Mouse (Mus musculus): ENCODE measurements around the gene Esm1. TPM values are rescaled to one million over a fixed set of nuclear protein-coding genes. Genes with fewer than 3 reads are reported as not detected.
"Not testable (repeated sequence)": the region's sequence is repeated elsewhere in the genome, so short reads cannot be mapped to it uniquely, and the experiment has no call there.

Gene Esm1
- total RNA-seq, 2 experiments from 2014 or later = not detected

DNA sequence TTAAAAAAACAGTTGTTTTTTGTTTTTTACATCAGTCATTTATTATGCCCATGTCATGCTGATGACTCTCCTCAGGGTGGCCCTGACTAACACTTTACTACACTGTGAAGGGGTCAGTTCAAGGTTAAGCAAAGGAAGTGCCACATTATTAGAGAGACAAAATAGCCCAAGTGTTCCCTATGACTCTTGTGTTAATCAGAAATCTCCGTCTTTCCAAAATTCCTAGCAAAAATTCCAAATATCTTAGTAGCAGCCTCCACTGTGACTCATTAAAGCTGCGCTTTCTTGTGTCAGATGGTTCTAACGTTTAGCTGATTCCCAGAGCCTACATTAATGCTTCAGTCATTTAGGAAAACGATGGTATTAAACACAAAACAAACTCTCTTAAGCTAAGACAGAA, 7.3 kb upstream of the Esm1 start:
- no peak for TF ChIP-seq CTCF (conservative IDR thresholded peaks at IDR 0.05)
- no peak for DNase-seq (ENCODE audit: low spot score in 2 of 2)
- Histone ChIP-seq H3K4me3 (no peak overlapping the region), H3K27ac (no peak overlapping the region)

DNA sequence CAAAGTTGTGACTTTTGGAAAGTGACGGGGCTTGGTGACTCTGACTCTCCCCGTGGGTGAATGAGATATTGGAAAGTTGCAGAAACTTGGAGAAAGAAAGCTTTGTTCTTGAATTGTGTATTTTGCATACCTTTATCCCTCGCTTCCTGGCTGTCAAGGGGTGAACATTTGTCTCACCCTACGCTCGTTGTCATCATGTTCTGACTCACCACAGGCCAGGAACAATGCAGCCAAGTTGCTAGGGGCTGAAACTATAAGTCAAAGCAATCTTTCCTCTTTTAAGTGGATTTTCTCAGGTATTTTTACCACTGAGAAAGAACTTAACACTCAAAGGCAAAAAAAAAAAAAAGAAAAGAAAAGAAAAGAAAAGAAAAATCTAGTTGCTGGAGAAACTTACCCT, 6.3 kb upstream of the Esm1 start:
- H3K27ac ChIP-seq = no peak overlapping the region
- TF ChIP-seq CTCF (conservative IDR thresholded peaks at IDR 0.05) = no peak
- DNase-seq (ENCODE audit: low spot score in 2 of 2) = no peak
- no peak overlapping the region for H3K4me3 ChIP-seq

DNA sequence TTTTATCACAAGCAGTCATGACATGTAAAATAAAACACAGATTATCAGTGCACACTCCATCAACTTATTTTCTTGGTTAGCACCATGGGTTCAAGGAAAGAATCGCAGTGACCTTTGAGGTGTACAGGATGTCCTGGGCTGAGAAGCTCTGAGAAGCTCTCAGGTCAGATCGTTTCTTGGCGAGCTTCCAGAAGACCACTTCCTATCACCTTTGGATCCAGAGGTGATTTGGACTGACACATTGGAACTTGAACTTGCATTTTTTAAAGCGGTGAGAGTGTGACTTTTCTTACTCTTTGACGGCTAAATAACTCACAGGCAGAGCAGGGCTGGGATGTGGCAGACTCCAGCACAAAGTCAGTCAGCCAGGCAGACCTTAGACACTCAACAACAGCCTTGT, 4.1 kb upstream of the Esm1 start:
- Histone ChIP-seq H3K4me3 (no peak overlapping the region), H3K27ac (no peak overlapping the region)
- TF ChIP-seq CTCF (conservative IDR thresholded peaks at IDR 0.05) = no peak
- DNase-seq (ENCODE audit: low spot score in 2 of 2) = no peak

DNA sequence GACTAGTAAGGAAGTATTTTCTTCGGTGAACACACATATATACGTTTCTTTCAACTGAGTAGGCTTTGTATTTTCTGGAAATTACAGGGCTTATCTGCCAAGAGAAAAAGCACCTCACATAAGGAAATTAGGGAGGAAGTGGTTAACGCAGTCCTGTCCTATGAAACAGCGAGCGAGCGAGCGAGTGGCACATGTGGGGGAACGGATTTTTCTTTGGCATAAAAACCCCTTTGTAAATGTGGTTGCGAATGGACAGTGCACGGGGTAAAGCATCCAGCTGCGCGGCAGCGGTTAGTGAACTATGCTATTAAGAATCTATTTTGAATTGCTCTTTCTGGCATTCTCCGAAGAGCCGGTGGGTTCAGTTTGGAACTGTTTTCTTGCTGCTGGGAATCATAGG, 1.9 kb downstream of the Esm1 start:
- Histone ChIP-seq H3K27ac (no peak overlapping the region), H3K4me3 (no peak overlapping the region)
- TF ChIP-seq CTCF (conservative IDR thresholded peaks at IDR 0.05) = no peak
- DNase-seq (ENCODE audit: low spot score in 2 of 2) = no peak

DNA sequence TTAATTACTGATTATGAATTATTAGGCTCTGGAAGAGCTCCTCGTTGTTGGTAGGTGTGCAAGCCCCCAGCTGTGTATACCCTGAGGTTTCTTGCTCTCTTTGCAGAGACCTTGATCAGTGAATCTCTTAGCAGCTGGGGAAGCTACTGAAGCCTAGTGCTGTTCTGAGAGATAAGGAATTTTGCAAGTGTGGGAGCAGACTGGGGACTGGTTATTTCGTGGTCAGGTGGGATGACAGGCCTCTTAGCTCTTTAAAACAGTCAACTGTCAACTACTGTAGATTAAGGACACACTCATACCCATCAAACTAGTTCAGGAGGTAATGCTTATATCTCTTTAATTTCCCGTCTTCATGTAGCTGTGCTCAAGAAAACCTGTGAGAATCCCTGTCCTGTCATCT, 2.9 kb downstream of the Esm1 start:
- no peak for DNase-seq (ENCODE audit: low spot score in 2 of 2)
- Histone ChIP-seq H3K4me3 (no peak overlapping the region), H3K27ac (no peak overlapping the region)
- no peak for TF ChIP-seq CTCF (conservative IDR thresholded peaks at IDR 0.05)

DNA sequence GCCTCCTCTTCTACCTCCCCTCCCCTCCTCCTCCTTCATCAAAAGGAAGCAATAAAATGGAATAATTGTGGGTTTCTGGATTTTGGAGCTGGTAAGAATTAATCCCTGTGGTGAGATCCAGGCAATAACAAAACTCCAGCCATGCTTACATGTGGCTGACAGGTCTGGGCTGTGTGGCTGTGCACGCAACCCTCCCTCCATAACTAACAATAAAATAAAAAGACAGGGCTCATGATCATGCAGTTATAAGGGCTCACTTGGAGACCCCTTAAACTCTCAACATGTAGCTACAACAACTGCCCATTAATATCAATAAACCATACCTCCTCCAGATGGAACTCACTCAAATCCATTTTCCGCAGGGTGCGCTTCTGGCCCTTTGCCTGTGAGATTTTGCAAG, 4.4 kb downstream of the Esm1 start:
- no peak overlapping the region for H3K27ac ChIP-seq
- TF ChIP-seq CTCF (conservative IDR thresholded peaks at IDR 0.05) = no peak
- no peak for DNase-seq (ENCODE audit: low spot score in 2 of 2)
- H3K4me3 ChIP-seq = no peak overlapping the region

DNA sequence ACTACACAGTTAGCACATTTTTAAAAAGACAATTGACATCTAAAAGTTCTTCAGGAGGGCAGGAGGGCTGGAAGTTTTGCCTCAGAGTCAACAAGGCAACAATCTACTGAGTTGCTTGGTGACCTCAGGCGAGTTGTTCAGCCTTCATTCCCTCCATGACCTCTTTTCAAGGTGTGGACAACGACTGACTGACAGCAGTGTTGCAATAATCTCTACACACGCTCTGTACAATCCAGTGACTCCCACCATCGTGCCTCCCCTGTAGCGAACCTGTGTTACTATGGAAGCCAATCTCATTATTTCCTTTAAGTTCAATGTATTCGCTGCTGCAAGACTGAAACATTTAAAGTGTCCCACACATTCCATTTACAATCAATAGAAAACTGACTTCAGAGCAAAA, 12.4 kb downstream of the Esm1 start:
- TF ChIP-seq CTCF (conservative IDR thresholded peaks at IDR 0.05) = no peak
- Histone ChIP-seq H3K27ac (no peak overlapping the region), H3K4me3 (no peak overlapping the region)
- no peak for DNase-seq (ENCODE audit: low spot score in 2 of 2)

DNA sequence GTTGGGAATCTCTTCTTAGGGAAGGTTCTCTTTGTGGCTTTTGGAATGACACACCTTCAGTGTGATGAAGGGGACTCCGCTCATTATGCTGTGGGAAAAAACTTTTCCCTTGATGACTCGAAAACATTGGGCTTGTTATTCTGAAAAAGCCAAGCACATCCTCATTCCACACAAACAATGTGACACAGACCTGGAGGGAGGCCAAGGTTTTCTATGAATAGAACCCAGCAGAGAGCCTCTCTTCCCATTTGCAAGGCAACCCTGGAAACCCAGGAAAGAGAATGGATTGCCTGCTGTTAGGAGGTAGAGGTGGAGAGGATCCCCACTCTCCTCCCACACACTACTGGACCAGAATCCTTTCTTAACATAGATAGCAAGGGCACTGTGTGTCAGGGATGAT, 14.6 kb downstream of the Esm1 start:
- DNase-seq (ENCODE audit: low spot score in 2 of 2) = peak; percentile 62 to 74
- H3K4me3 ChIP-seq = peak overlapping the region; percentile 18; the same call in 1 of the 2 replicates
- no peak overlapping the region for H3K27ac ChIP-seq
- no peak for TF ChIP-seq CTCF (conservative IDR thresholded peaks at IDR 0.05)

DNA sequence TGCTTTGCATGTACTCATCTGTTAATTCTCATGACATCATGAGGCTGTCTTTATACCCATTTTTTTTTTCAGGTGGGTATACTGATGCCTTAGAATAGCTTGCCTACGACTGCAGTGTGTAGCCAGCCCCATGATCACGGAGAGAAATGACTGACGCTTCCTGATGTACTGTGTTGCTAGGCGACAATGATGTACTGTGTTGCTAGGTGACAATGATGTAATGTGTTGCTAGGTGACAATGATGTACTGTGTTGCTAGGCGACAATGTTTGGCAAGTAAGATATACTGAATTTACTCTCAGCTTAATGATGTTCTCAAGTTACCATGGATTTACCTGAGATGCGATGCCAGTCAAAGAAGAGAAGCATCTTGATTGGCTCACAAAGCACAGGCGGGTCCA, 16.4 kb downstream of the Esm1 start, which contains the start of gene Gzmk:
Gene Gzmk, minus strand, starts transcription at position 98 of the 400 bp plus-strand sequence.
- Histone ChIP-seq H3K4me3 (peak within 1 kb of the TSS; percentile 23; the same call in 1 of the 2 replicates), H3K27ac (no peak within 1 kb of the TSS)
- peak; percentile 35 to 75 for DNase-seq (ENCODE audit: low spot score in 2 of 2)
- TF ChIP-seq CTCF (conservative IDR thresholded peaks at IDR 0.05) = no peak

DNA sequence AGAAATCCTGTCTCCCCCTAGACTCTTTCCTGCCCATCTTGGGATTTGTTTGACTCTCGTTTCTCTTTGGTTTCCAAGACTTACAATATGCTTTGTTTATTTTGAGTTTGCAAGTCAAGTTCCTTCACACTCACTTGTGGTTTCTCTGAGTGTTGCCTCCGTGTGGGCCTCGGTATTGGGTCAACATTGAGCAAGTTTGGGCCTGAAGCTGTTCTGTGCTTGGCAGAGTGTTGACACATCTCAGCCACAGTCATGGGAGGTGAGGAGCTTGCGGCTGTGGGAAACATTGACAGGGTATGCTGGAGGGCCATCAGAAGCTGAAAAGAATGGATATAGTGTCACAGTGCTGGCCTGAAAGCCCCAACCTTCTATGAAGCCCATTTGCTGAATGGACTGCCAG, 17.6 kb downstream of the Esm1 start:
- DNase-seq (ENCODE audit: low spot score in 2 of 2) = no peak
- TF ChIP-seq CTCF (conservative IDR thresholded peaks at IDR 0.05) = no peak
- no peak overlapping the region for H3K27ac ChIP-seq
- H3K4me3 ChIP-seq = no peak overlapping the region

DNA sequence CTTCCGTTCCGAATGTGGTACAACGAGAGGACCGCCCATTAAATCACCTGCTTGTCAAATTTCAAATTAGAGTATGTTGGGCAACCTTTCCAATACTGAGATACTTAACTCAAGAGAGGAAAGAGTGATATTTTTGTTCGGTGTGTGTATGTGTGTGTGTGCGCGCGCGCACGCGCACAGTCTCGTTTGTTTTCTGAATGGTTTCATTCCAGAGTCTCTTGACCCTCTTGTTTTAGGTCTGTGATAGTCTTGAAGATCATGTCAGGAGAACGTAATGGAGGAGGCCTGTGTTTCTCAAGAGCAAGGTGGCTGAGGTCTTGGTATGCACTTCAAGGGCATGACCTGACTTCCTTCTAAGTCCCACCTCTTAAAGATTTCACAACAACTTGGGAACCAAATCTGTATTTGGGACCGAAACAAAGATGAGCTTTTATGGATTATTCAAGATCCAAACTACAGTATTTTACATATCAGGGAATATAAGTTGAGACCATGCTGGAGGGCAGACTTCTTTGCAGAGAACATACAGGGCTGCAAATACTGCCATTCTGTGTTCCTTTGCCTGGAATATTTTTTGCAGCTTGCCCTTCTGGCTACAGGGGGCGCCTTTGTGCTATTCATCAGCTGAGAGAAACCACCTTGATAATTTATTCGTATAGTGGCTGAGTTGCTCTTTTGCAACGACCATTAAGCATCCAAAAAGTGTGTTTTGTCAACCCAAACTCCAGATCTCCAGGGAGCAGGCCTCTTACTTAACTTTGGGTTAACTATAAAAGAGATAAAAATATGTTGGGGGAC, 18.4 kb downstream of the Esm1 start:
- Histone ChIP-seq H3K4me3 (no peak overlapping the region), H3K27ac (no peak overlapping the region)
- peak; percentile 65 for TF ChIP-seq CTCF (conservative IDR thresholded peaks at IDR 0.05)
- DNase-seq (ENCODE audit: low spot score in 2 of 2) = no peak

DNA sequence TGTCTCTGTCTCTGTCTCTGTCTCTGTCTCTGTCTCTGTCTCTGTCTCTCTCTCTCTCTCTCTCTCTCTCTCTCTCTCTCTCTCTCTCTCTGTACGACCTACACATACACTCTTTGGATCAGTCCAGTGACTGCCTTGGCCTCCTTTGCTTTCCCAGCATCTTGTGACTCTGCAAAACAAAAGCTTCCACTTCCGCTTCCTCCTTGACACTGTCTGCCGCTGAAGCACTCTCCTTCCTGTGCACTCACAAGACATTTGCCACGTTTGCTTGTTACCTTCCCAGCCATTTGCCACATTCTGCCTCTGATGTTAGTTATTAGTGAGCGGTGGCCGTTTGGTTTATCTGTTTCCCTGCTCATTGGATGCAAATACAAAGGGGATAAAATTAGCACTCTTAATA, 32.7 kb downstream of the Esm1 start:
- no peak overlapping the region for H3K4me3 ChIP-seq
- no peak for TF ChIP-seq CTCF (conservative IDR thresholded peaks at IDR 0.05)
- no peak overlapping the region for H3K27ac ChIP-seq
- no peak for DNase-seq (ENCODE audit: low spot score in 2 of 2)

DNA sequence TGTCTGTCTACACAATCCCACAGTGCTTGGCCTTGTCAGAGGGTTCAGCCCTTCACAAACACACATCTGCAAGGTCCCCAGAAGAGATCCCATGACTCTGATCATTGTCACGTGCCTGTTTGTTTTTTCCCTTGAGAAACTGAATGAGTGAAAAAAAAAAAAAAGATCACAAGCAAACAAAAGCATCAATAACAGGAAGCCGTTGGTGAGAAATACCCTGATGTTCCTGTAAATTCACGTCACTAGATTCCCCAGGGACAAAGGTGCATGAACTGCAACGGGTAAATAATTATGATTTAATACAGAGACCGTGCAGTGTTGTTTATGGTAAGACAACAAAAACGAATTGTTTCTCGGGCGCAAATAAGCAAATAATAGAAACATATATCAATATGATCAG, 35.6 kb downstream of the Esm1 start:
- no peak for TF ChIP-seq CTCF (conservative IDR thresholded peaks at IDR 0.05)
- DNase-seq (ENCODE audit: low spot score in 2 of 2) = no peak
- Histone ChIP-seq H3K4me3 (no peak overlapping the region), H3K27ac (no peak overlapping the region)

DNA sequence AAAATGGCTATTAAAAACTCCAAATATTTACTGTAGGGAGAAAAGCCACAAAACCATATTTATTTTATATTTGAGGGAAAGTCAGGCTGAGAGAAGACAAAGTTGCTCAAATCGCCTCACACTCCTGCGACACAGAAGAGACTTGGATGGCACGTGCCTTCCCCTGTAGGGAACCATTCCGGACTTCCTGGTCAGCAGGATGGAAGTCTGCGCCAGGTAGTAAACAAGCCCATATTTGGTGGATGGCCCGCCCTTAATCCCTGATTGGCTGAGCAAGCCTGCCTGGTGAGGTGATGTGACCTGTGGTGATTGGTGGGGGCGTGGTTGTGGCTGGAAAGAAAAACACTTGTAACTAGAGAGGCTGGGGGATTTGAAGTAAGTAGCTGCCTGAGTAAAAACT, 43.1 kb downstream of the Esm1 start:
- DNase-seq (ENCODE audit: low spot score in 2 of 2); H3K27ac ChIP-seq; H3K4me3 ChIP-seq: not testable (repeated sequence)
